Mouse (Mus musculus) embryo, embryonic 9.5 days (tissue): ENCODE results near the gene Pdcl2.

Experiments
- DNase-seq: peaks from one replicate; pipeline ENCODE4 v3.0.0-alpha.2; 2017; ENCODE audit errors: extremely low spot score

Pdcl2 gene

DNA sequence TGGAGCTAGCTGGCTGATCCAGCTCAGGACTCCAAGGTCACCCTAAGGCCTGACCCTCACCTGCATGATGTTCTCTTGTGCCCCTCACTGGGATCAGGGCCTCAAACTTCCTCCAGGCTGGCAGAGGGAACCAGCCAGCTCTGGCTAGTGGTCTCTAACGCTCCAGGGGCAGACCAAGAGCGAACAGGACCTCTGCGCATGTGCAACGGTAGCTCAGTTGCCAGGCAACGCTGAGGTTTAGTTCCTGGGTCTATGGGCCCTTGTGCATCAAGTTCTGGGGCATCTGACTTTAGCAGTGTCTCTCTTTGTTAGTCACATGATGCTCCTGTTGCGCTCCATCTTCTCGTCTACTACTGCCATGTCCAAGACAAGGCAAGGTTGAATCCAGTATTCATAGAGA is at the start of gene Pdcl2:
TSS of gene Pdcl2 (minus strand) at position 204 of the 400 bp plus-strand sequence.
- DNase-seq, result no peak

DNA sequence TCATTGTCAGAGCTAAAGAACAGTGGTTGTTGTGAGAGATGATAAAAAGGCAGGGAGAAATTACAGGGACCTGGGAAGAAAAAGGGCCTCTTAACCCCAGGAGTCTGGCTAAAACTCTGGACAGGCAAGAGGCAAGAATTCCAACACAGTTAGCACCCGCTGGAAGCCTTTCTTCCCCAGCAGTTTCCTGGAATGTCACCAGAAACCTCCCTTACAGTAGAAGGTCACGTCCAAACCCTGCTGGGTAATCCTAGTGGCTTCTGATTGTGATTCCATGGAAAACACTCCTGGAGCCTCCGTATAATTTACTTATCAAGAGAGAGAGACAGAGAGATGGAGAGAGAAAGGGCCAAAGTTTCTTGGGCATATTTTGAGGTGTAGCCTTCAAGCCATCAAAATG is 48.3 kb upstream of the Pdcl2 start:
- no peak for DNase-seq

DNA sequence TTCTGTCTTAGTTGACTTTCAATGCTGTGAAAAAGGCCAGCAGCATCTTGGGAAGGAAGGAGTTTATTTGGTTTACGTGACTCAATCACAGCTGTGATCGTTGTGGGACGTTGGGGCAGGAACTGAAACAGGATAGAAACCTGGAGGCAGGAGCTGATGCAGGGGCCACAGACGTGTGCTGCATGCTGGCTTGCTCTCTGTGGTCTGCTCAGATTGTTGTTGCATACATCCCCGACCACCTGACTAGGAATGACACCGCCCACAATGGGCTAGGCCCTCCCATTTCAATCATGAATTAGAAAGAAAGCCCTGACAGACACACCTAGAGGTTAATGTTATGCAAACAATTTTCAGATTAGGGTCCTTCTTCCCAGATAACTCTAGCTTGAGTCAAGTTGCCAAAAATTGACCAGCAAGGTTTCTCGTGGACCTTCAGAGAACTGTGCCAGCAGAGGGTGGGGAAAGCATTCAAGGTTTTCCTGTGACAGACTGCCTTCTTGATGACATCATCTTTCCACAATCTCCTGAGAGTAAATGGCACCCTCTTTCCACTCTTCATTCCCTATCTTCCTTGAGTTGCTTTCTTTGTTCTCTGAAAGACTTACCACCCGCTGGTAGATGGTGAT is 38.4 kb upstream of the Pdcl2 start:
- no peak for DNase-seq

DNA sequence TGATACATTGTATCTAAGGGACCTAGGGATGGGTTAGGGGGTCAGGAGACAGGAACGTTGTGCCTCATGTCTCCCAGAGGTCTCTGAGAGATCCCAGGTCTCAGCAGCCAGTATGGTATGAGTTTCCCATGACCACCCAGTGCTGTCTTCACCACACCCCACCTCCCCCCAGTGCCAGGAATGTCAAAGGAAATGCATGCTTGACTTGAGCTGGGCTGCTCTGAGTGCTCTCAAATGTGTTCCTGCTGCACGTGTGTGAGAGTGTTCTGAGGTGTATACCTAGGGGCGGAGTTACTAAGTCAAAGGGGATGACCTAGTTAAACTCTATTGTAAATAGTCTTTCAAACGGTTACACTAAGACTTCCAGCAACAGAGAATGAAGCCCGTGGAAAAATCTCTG is 34.5 kb upstream of the Pdcl2 start:
- DNase-seq, result no peak

DNA sequence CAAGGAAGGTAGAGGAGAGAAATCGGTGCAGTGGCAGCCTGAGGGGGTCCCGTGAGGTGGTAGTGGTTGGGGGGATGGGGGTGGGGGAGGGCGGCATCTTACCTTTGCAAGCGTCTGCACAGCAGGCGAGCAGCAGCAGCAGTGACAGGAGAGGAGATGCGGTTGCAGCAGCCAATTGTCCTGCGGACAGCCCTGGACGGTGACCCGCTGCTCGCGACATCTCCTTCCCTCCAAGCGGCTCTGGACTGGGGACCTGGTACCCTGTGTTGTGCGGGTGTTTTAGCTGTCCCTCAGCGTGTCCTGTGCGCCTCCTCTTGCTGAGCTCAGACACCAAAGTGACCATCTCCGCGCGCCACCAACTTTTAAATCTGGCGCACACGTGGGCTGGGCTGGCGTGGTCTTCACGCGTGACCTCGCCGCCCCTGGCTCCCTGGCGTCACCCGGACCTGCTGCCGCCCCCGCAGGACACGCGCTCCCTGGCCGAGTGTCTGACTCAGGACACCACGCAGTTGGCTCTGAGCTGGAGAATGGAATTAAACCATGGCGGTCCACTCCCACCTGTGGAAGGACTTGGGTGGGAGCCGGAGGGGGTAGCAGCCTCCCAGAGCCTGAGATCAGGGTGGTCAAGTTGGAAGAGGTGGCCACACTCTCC is 32.6 kb upstream of the Pdcl2 start, which contains the start of gene Nmu:
TSS of gene Nmu (minus strand) at position 336 of the 652 bp plus-strand sequence.
- DNase-seq, result peak; percentile 20

DNA sequence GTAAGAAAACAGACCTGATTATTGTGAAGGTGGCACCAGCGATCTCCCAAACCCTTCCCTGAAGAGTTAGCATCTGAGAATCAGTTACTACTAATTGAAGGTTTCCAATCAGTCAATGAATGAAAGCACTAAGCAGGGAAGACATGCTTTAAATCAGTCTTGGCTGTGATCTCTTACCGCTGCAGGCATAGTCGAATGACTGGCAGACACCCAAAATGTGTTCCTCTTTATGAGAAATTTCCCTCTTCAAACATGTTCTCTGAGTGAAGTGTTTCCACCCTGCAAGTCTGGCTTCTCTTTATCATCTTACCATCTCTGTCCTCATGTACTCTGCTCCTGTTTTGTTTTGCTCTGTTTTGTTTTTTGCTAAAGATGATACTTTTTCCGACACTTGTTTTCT is 29.8 kb upstream of the Pdcl2 start:
- DNase-seq, result no peak

DNA sequence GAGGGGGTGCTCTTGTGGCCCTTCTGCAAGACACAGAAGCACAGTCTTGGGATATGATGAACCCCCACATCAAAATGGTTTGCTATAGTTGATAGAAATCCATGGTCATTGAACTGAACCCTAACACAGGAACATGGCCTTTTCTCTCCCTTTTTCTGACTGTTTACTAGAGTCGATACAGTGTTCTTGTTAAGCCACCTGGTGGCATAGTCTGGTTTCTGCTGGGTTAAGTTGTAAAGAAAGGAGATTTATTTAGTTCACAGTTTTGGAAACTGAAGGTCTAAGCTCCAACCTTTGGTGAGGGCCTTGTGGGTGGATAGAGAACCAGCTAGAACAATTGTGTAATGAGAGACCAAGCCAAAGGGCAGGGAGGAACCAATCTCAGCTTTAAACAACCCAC is 29.1 kb upstream of the Pdcl2 start:
- no peak for DNase-seq

DNA sequence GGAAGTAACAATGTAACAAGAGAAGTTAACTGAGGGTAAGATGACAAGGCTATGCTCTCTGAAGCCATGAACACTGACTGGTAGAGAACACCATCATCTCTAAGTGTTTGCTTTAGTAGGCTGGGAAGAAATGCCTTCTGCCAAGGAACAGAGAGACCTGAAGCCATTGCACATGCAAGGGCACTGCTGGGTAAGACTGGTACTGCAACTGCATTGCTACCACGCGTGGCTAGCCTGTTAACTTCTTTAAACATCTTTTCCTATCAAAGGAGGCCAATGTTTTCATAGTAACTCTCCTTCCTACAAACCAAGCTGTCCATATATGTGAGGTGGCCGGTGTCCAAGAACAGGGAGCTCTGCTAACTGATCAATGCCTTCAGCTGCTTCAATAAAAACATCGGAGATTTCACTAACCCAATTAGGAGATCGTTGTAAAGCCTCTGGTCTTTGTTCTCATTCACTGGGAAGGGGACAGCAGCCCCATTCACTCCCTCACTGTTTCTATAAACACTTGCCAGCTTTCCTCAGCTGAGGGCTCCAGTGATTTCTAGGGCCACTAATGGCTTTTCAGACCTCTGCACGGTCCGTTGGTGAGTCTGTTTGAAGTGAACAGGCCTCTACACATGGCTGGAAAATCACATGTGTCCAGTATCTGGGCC is 21.1 kb upstream of the Pdcl2 start:
- no peak for DNase-seq

DNA sequence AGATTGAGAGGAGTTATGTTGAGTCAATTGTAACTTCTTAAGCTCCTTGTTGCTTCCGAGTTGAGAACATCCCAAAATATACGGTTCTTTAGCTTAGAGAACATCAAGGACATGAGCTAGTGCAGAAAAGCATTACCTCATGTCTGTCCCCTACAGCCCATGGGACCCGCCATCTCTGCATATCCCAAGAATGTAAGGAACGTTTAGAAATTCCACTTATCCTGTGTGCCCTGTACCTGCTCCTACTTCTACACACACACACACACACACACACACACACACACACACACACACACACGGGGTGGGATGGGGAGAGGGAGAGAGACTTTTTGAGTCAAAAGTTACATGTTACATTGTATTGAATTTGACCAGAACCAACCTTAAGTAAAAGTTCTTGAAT is 20.6 kb upstream of the Pdcl2 start:
- no peak for DNase-seq

DNA sequence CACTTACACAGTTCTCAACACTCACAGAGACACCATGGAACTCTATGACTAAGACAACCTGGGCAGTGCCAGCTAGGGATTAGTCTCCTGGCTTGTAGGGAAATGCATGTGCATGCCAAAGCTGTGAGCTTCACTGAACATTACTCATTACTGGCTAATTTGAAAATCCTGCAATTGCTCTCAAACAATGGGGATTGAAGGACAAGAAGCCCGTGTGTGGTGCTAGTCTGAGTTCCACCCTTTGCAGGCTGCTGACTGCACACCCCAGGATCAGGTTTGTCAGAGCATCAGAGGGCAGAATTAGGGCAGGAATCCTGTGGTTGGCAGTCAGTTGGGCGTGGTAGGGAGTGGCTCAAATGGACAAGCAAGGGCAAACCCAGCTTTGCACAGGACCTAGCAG is 15.2 kb upstream of the Pdcl2 start:
- no peak for DNase-seq

DNA sequence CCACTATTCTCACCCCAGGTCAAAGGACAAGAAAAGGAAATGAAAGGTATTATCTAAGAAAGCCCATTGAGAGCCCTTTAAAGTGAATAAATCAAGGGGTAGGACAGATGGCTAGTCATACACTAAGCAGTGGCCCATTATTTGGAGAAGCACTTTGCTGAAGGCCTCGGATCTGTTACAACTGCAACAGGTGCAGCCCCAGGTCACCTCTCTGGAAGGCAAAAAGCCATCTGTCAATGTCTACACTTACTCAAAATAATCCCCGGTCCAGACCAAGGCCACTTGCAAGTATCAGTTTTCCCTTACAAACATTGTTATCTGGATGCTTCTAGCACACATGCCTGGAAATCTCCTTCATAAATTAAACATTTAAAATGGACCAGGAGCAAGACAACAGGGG is 10.0 kb upstream of the Pdcl2 start:
- no peak for DNase-seq

DNA sequence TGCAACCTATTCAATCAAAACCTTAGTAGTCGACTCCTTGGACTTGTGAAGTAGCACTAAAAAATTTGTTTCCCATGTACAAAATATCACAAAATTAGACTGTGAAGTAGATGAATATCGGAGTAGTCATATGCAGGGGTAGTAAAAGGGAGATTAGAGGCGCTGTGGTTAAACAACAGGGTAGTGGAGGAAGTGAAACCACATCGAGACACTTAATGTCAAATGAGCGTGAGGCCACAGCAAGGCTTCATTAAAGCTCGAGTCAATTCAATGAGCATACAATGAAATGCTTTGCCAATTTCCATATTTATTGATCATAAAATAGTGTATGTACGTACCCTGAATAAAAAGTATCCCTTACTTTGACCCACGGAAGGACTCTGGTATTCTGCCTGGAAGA is 6.1 kb upstream of the Pdcl2 start:
- DNase-seq, result no peak

DNA sequence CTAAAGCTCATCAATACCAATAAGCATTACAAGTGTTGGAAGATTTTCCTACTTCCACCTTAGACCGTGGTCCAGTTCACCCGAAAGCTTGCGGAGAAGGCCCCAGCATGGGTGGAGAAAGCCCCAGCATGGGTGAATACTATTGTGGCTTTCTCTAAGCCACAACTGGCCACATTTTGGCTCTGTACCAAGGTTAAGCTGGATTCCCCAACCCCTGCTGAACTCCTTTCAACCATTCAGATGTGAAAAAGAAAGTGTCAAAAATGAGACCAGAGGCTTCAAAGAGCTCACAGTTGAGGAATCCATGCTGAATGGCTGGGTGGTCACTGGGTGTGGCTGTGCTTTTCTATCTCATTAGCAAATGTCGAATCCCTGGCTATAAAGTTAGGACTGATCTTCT is 2.9 kb upstream of the Pdcl2 start:
- DNase-seq, result no peak

DNA sequence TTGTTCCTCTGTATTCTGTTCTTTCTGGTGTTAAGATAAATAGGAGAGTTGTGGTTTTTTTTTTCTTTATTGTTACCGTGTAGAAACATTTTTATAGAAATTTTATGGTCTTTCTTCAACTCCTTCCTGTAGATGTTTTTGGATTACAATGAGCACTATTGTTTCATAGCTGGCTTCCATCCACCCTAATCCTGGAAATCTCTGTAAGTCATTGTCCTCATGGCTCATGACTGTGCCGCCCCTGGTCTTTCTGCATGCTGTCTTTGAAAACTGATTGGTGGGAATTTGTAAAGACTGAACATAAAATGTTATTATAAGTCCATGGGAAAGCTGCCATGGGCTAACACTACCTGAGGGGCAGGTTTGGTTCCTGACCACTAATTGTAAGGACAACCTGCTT is 3.7 kb downstream of the Pdcl2 start:
- no peak for DNase-seq

DNA sequence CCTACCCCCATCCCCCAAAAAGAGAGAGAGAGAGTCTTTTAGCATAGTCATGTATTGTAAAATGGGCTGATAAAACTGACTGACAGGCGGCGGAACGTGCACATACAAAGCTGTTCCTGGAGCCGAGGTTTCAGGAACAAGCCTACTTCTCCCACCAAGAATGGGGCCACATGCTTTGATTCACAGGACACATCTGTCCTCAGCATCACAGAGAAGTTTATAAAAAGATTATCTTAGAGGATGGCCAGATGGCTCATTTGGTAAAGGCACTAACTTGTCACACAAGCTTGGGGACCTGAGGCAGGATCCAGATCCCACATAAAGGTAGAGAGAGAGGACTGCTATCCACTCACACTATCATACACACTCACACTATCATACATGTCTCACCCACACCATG is 5.8 kb downstream of the Pdcl2 start:
- no peak for DNase-seq

DNA sequence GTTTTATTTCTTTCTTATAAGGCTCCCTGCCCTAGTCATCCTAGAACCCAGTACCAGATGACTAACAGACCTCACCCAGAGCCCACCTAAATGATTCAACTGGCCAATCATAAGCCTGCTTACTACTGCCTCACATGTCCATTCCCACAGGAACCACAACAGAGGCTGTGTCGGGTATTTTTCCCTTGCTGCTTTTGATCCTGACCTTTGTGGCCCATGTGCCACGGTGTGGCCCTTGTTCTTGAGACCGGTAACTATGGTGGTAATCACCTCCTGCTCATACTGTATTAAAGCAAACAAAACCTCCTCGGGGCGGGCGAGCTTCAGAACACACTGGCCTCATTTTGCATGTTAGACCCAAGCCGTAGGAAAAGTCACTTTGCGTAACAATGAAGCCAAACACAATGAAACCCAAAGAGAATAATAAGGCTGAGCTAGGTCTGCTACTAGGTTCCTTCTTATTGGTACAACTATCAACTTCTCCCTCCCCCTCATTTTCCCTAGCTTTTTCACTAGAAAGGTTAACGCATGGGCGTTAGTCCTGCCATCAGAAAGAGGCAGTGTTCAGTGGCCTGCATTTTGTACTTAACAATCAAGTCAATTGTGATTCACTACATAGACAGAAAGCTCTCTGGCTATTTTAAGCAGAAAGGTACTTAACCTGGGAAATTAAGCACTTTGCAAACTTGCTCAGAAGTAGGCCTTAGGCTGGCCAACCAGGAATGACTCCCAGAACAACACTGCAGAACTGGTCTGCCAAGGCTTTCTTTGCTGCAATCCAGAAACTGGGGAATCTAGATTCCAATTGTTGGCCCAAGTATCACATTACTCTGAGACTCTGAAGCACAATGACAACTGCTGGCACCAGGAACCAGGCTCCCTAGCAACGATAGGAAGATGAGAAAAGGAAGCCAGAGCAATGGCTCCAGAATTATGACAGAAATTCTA is 9.4 kb downstream of the Pdcl2 start:
- DNase-seq, result peak; percentile 2

DNA sequence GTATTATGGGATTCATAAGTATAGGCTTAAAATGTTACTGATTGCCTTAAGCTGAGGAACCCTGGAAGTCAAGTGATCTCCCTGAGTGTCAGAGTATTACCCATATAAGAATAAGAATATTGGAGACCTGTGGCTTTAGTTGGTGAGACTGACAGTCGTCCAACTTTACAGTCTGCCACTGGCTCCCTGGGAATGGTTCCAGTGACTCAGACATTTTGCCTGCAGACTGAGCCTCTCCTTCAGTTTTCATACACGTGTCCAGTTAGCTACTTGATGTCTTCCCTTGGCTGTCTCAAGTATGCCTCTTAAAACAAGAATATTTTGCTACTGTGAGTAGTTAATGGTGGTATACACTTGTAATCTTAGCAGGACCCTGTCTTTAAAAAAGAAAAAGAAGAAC is 22.8 kb downstream of the Pdcl2 start:
- no peak for DNase-seq

DNA sequence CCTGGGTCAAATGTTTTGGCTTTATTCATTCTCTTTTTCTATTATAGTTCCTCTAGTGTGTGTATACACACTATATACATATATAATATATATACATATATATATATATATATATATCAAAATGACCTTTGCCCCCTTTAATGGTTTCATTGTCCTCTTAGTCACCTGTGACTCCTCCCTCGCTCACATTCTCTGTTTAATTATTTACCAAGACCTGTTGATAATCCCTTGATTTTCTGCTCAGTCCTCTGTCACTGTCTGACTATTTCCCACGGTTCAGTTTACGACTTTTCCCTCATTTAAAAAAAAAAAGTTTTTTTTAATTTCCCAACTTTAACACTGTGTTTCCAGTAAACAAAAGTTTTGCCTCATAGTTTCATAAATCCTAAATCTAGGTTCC is 24.7 kb downstream of the Pdcl2 start:
- no peak for DNase-seq

DNA sequence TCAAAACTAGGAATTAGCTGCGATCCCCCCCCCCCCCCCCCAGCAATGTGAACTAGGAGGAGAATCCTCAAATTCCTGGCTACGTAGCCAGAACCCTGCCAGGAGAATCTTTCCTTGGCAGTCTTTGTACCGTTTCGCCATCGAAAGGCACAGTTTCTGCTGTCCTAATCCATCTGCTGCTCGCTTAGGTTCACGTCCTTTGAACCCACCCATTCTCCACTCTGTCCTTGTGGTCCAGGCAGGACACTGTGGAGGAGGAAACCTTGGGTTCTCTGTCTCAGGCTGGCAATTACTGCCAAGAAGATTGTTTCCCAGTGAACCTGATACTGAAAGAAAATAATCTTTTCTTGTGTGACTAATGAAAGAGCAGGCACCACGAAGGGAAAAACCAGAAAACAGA is 25.3 kb downstream of the Pdcl2 start:
- peak; percentile 22 for DNase-seq

DNA sequence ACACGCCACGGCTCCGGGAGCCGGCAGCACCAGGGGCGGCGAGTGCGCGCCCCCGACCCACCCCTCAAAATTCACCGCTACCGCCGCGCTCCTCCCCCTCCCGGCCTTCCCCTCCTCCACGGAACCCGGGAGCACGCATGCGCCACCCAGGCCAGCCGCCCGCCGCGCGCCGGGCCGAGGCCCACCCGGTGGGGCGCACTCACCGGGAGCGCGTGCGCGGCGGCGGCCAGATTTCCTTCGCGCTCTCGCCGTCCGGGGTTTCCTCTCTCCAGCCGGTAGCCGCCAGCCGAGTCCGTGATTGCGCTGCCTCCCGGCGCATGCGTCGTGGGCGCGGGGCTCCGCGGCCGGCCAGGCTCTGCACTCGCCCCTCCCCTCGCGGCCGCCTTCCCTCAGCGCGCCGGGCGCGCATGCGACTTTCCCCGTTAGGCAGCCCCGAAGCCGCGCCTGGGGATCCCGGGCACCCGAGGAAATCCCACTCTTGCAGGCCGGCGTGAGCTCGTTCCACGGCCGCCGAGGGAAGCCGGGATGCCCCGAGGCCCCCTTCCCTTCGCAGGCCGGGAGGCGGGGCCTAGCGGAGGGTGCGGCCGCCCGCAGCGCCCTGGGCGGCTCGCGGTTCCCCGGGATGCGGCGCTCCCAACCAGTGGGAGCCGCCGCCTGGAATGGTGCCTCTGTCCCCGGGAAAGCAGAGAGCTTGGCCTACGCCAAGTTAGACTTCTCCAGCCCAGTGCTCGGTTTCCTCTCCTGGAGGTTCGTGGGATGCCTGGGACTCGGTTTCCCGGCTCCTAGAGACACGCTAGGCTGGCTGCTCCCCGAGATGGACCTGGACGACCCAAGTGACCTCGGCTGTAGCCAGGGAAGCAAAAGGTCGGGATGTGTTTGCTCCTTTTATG is 26.3 kb downstream of the Pdcl2 start, which contains the start of gene Clock:
TSS of gene Clock (minus strand) at position 341 of the 890 bp plus-strand sequence.
- DNase-seq, result peak; percentile 90
